10 mouse cellular contexts compared by ENCODE assay signal in the genomic region with DNA sequence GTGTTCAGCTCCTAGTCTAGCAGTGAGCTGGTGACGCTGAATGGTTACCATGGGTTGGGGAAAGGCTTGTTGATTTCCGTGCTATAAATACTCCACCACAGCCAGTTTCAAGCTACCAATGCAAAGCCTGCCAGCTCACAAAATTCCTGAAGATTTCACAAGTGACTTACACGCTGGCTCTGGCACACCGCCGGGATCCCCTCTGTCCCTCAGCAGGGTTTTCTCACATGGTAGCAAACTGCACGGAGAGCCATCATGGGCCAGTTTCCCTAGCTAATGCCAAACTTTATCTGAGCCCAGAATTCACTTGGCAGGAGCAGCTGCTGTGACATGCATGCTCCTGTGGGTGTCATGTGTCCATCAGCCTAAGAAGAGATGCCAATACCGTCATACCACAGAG. TPM values are rescaled to one million over a fixed set of nuclear protein-coding genes. Genes with fewer than 3 reads are reported as not detected.
A peak's percentile ranks its signal among the peaks of the same experiment; 100 is the strongest.
DNase-seq lines count a peak whose midpoint lies in the region; ATAC-seq and TF ChIP-seq lines count a peak whose summit lies in the region.
"Had no signal": no experiment of that assay in that cellular context is flagged by ENCODE, and none has a peak within 500 bp of the region (broad histone marks: within the 10 kb centered on the region; RNA-seq: fewer than 3 reads in every experiment).

No protein-coding gene starts in this region.

- H3K9ac ChIP-seq in kidney, embryonic 14.5 days (ENCODE audit: low read depth, low read length), result no peak overlapping the region
- H3K9ac ChIP-seq: embryonic facial prominence, embryonic 13.5 days had no signal

- H3K36me3 ChIP-seq in kidney, embryonic 14.5 days (ENCODE audit: control insufficient read depth, insufficient read depth, low read length), result no peaks in the 10 kb centered on the region
- H3K36me3 ChIP-seq: embryonic facial prominence, embryonic 13.5 days had no signal

- H3K27me3 ChIP-seq in kidney, embryonic 14.5 days (ENCODE audit: control insufficient read depth, insufficient read depth, low read length), result no peaks in the 10 kb centered on the region
- H3K27me3 ChIP-seq: embryonic facial prominence, embryonic 13.5 days had no signal

- WGBS in kidney, embryonic 14.5 days, result 78% methylated on average over 7 of the region's 7 CpGs

- peak; percentile 2 for DNase-seq in kidney, adult 9 months
- DNase-seq in gastrocnemius, adult 2 months, result peak; percentile 77
- DNase-seq in induced T-regulatory cell, adult 2 months (ENCODE audit: low read depth), result peak; percentile 51
- peak; percentile 11 for DNase-seq in right cerebral cortex, adult 18-20 months
- no peak for DNase-seq in spleen, adult 12 weeks (ENCODE audit: low spot score)
- no peak for DNase-seq in spleen, postnatal 36 days (ENCODE audit: low spot score in 2 of 2)
- DNase-seq in kidney, postnatal 4 days, result no peak

- no peak for TF ChIP-seq CTCF in gastrocnemius, adult 2 months (IDR thresholded peaks at IDR 0.05)

- H3K4me3 ChIP-seq in kidney, embryonic 14.5 days (ENCODE audit: low read length), result no peak overlapping the region
- peak overlapping the region; percentile 28 for H3K4me3 ChIP-seq in gastrocnemius, adult 2 months
- H3K4me3 ChIP-seq: embryonic facial prominence, embryonic 13.5 days had no signal

- intact Hi-C loops in gastrocnemius, adult 2 months (cut with DNase I), result no loop called here

- H3K9me3 ChIP-seq in kidney, embryonic 14.5 days (ENCODE audit: control insufficient read depth, low read length), result no peaks in the 10 kb centered on the region
- H3K9me3 ChIP-seq: embryonic facial prominence, embryonic 13.5 days had no signal

- H3K4me2 ChIP-seq in kidney, embryonic 14.5 days (replicated peaks; ENCODE audit: low read depth, low read length), result no peak overlapping the region
- H3K4me2 ChIP-seq: embryonic facial prominence, embryonic 13.5 days had no signal

- no peaks in the 10 kb centered on the region for H3K4me1 ChIP-seq in kidney, embryonic 14.5 days (ENCODE audit: control insufficient read depth, insufficient read depth, low read length)
- H3K4me1 ChIP-seq: embryonic facial prominence, embryonic 13.5 days had no signal

- ATAC-seq in kidney, embryonic 14.5 days (ENCODE audit: low FRiP score, low TSS enrichment), result no peak

- H3K27ac ChIP-seq in kidney, embryonic 14.5 days (ENCODE audit: low read depth, low read length), result no peak overlapping the region
- H3K27ac ChIP-seq in gastrocnemius, adult 2 months, result peak overlapping the region; percentile 46; the same call in 1 of the 2 replicates
- H3K27ac ChIP-seq: embryonic facial prominence, embryonic 13.5 days had no signal

RNA-seq across cellular contexts. Expression of a gene that starts 36.4 kb away (rescaled TPM):
- polyA plus RNA-seq in kidney, embryonic 14.5 days (2014; fragmentation: Nextera tagmentation; extraction: Ambion mirVana), result 0.26 and 0.73 TPM in 2 replicates
- total RNA-seq in gastrocnemius, adult 2 months (2021), result under 1 TPM in 1 of 2 experiments, not detected in 1; 0.22 TPM

RNA-seq across cellular contexts. Expression of a gene that starts 41.5 kb away (rescaled TPM):
- polyA plus RNA-seq in kidney, embryonic 14.5 days (2014; fragmentation: Nextera tagmentation; extraction: Ambion mirVana), result 0.30 and 0.61 TPM in 2 replicates
- total RNA-seq in gastrocnemius, adult 2 months (2021), result not detected
- polyA plus RNA-seq: embryonic facial prominence, embryonic 13.5 days; liver, adult 2 months had no signal

Comparison
In these comparisons a context has a peak if more than half of its experiments do, and no peak if none do; other contexts are left out.
1. DNase-seq: peak in kidney, adult 9 months (single experiment), gastrocnemius, adult 2 months (single experiment), induced T-regulatory cell, adult 2 months (single experiment) and right cerebral cortex, adult 18-20 months (single experiment); none in spleen, adult 12 weeks (single experiment), spleen, postnatal 36 days (0 of 2) and kidney, postnatal 4 days (0 of 2).